Comparison of ENCODE assay signal across 27 mouse cellular contexts in the genomic region with DNA sequence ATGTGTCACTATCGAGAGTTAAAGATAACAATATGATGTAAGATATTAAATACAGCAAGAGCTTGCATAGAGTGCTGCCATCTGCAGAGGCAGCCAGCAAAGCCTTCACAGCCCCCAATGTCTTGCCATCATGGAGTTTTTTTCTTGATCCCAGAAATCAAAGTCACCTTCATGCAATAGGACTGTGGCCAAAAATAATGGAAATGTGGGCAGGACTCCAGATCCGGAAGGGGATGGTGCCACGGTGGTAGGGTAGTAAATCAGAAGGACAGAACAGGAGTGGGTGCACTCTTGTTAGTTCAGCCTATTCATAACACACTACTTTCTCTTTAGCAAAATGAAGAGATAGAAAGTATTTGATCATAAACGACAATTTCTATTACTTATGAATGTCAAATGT.
"Had no signal": no experiment of that assay in that cellular context is flagged by ENCODE, and none has a peak within 500 bp of the region (broad histone marks: within the 10 kb centered on the region; RNA-seq: fewer than 3 reads in every experiment).

No protein-coding gene starts in this region.

- ATAC-seq: hindbrain, embryonic 16.5 days; inflammation-experienced regulatory T-cells, adult 6 months; intestine, embryonic 15.5 days; intestine, postnatal 0 days; liver, postnatal 0 days had no signal

- H3K36me3 ChIP-seq: heart, embryonic 12.5 days; hindbrain, embryonic 10.5 days; hindbrain, embryonic 12.5 days; intestine, embryonic 15.5 days; limb, embryonic 10.5 days; limb, embryonic 12.5 days; liver, embryonic 13.5 days; liver, embryonic 15.5 days had no signal

- H3K4me1 ChIP-seq: hindbrain, embryonic 12.5 days; intestine, embryonic 15.5 days; limb, embryonic 10.5 days; limb, embryonic 12.5 days; liver, embryonic 13.5 days; liver, embryonic 15.5 days had no signal

- H3K9me3 ChIP-seq: hindbrain, embryonic 10.5 days; hindbrain, embryonic 12.5 days; intestine, embryonic 15.5 days; limb, embryonic 10.5 days; limb, embryonic 12.5 days; liver, embryonic 13.5 days; liver, embryonic 15.5 days had no signal

- DNase-seq: gastrocnemius, adult 2 months; gastrocnemius, postnatal 10 days; gastrocnemius, postnatal 25 days; heart, adult 2 months; heart, postnatal 36 days; kidney, adult 18-20 months; kidney, adult 8-10 months; kidney, postnatal 10 days; kidney, postnatal 25 days; kidney, postnatal 4 days; liver; liver, embryonic 13.5 days; liver, postnatal 0 days had no signal

- H3K4me2 ChIP-seq: heart, embryonic 12.5 days; hindbrain, embryonic 12.5 days; hindbrain, embryonic 14.5 days; intestine, embryonic 15.5 days; limb, embryonic 12.5 days; liver, embryonic 11.5 days; liver, embryonic 13.5 days; liver, embryonic 15.5 days had no signal

- H3K27me3 ChIP-seq: heart, embryonic 12.5 days; hindbrain, embryonic 12.5 days; intestine, embryonic 15.5 days; limb, embryonic 12.5 days; liver, embryonic 13.5 days; liver, embryonic 15.5 days had no signal

- H3K4me3 ChIP-seq: gastrocnemius, adult 2 months; heart, adult 2 months; heart, embryonic 12.5 days; hindbrain, embryonic 10.5 days; hindbrain, embryonic 12.5 days; intestine, embryonic 15.5 days; layer of hippocampus, adult 2 months; left cerebral cortex, adult 2 months; limb, embryonic 10.5 days; limb, embryonic 12.5 days; liver, embryonic 13.5 days; liver, embryonic 15.5 days had no signal

- H3K9ac ChIP-seq: heart, embryonic 12.5 days; hindbrain, embryonic 12.5 days; hindbrain, embryonic 14.5 days; intestine, embryonic 15.5 days; limb, embryonic 12.5 days; liver, embryonic 13.5 days; liver, embryonic 15.5 days; liver, postnatal 0 days had no signal

- H3K27ac ChIP-seq: gastrocnemius, adult 2 months; heart, adult 2 months; hindbrain, embryonic 10.5 days; hindbrain, embryonic 12.5 days; hindbrain, embryonic 14.5 days; intestine, embryonic 15.5 days; layer of hippocampus, adult 2 months; left cerebral cortex, adult 2 months; limb, embryonic 10.5 days; limb, embryonic 12.5 days; liver, embryonic 13.5 days; liver, embryonic 15.5 days had no signal
